Mouse (Mus musculus) liver, embryonic 18 days (tissue): ENCODE measurements around the gene Man1a2. TPM values are rescaled to one million over a fixed set of nuclear protein-coding genes. Genes with fewer than 3 reads are reported as not detected.

Source experiments
- polyA plus RNA-seq: library from polyadenylated mRNA; depleted of rRNA; stranded (reverse); fragments of >200 nt; gene quantifications from 2 replicates; pipeline ENCODE4 v1.2.3, GENCODE M21; 2012; rRNA removed

The Man1a2 gene
- 3.4 and 3.7 TPM in 2 replicates for polyA plus RNA-seq

GRCm38 (mm10) chr3:100685087-100685762 is at the start of gene Man1a2:
TSS of gene Man1a2 (minus strand) at chr3:100685503.

Other genes with a start within 250 kb of the Man1a2 start
- gene Tent5c, start 196.2 kb downstream of the Man1a2 start, polyA plus RNA-seq, result 31.1 and 32.1 TPM in 2 replicates
- gene Vtcn1, start 140.0 kb upstream of the Man1a2 start, polyA plus RNA-seq, result 0.07 and 0.08 TPM in 2 replicates
- 1.0 and 1.2 TPM in 2 replicates for gene Trim45, start 236.7 kb upstream of the Man1a2 start, polyA plus RNA-seq